Mouse (Mus musculus) olfactory bulb, adult 2 months (tissue): ENCODE data around the gene Zc3h13. TPM values are rescaled to one million over a fixed set of nuclear protein-coding genes. Genes with fewer than 3 reads are reported as not detected.

ENCODE experiments used
- H3K27ac ChIP-seq: fragments of 200-500 bp; 2 replicates; pipeline ENCODE4 v1.5.1; 2012; ENCODE audit warnings: low read depth, low read length; ENCODE audit not compliant: insufficient read depth
- H3K4me1 ChIP-seq: fragments of 200-500 bp; 2 replicates; pipeline ENCODE4 v1.6.1; 2012; ENCODE audit warnings: low read length; ENCODE audit not compliant: control insufficient read depth, insufficient read depth
- H3K4me3 ChIP-seq: fragments of 200-500 bp; 2 replicates; pipeline ENCODE4 v1.5.1; 2012; ENCODE audit warnings: mild to moderate bottlenecking, low read depth, low read length, moderate library complexity; ENCODE audit not compliant: insufficient read depth
- CTCF ChIP-seq: fragments of 200-500 bp; IDR thresholded peaks from 2 replicates; pipeline ENCODE4 v1.5.1; 2012; ENCODE audit warnings: low read depth, mild to moderate bottlenecking, low read length, moderate library complexity; ENCODE audit not compliant: insufficient read depth
- POLR2A ChIP-seq: fragments of 200-500 bp; IDR thresholded peaks from 2 replicates; pipeline ENCODE4 v1.6.1; 2012; ENCODE audit warnings: mild to moderate bottlenecking, low read depth, low read length, moderate library complexity; ENCODE audit not compliant: insufficient read depth
- WGBS: fragments of 180-500 bp; shearing (Covaris S2); methylation state at CpG from one replicate; pipeline ENCODE4 v1.1.7; 2018; 5-methylcytosine and 5-hydroxymethylcytosine counted together
- polyA plus RNA-seq: library from polyadenylated mRNA; stranded (reverse); fragments of >200 nt; gene quantifications from 2 replicates; pipeline ENCODE4 v1.2.4, GENCODE M21; 2012; ENCODE audit warnings: low replicate concordance; ENCODE audit not compliant: missing spikeins, insufficient read depth, insufficient read length

Gene Zc3h13
- 82.1 and 1,060 TPM in 2 replicates for polyA plus RNA-seq

DNA sequence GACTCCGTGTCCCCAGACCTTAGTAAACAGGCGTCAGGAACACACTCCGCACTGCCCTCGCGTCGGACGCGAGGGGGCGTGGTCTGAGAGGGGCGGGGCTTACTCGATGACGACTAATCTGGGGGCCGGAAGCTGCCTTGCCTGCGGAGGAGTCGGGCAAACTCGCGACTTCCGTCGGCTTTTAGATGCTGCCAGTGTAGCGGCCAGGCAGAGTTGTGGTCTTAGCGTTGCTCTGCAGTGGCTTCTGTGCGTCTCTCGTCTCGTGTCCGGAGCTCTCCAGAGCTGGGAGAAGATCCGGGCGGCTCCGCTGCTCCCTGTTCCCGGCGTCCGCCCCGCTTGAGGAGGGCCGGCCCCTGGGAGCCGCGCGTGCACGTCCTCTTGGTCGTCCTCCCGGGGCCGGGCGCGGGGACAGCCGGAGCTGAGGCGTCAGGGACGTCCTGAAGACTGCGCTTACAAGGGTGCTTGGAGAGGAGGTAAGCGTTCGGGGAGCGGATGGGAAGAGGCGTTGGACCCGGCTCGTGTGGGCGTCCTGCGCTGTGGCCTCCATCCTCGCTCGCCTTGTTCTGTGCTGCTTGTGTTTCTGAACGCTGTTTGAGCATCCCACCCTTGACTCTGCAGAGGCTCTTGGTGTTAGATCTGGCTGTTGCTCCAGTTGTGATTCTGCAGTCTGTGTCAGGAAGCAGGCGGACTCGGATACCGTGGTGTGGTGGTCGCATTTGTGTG is at the start of gene Zc3h13:
Gene Zc3h13 (plus strand): TSS at position 181 of the 723 bp plus-strand sequence.
- peak within 1 kb of the TSS; percentile 52 for H3K27ac ChIP-seq
- H3K4me3 ChIP-seq: peak within 1 kb of the TSS; percentile 92
- peaks cover 4% of the 10 kb centered on the region for H3K4me1 ChIP-seq
- 0 out of 2 replicates have a peak, but pooled peaks have one; percentile 2 for TF ChIP-seq CTCF
- peak; percentile 94 for TF ChIP-seq POLR2A
- WGBS: under 1% methylated on average over 61 of the region's 61 CpGs

GRCm38 (mm10) chr14:75235552-75235951 is 48.6 kb upstream of the Zc3h13 start:
- TF ChIP-seq CTCF (no peak), POLR2A (no peak)
- Histone ChIP-seq H3K27ac (no peak overlapping the region), H3K4me1 (no peaks in the 10 kb centered on the region), H3K4me3 (no peak overlapping the region)
- 32% methylated on average over 8 of the region's 8 CpGs for WGBS

- no peak for TF ChIP-seq POLR2A
- TF ChIP-seq CTCF: no peak
- H3K27ac ChIP-seq: no peak overlapping the region
- 27% methylated on average over 9 of the region's 9 CpGs for WGBS
- no peak overlapping the region for H3K4me3 ChIP-seq
- H3K4me1 ChIP-seq: no peaks in the 10 kb centered on the region
Measured at GRCm38 (mm10) chr14:75235955-75236635, 48.1 kb upstream of the Zc3h13 start.

- H3K27ac ChIP-seq: no peak overlapping the region
- TF ChIP-seq POLR2A: no peak
- TF ChIP-seq CTCF: no peak
- 66% methylated on average over 4 of the region's 4 CpGs for WGBS
- H3K4me3 ChIP-seq: no peak overlapping the region
- H3K4me1 ChIP-seq: no peaks in the 10 kb centered on the region
Measured at GRCm38 (mm10) chr14:75236636-75237003, 47.6 kb upstream of the Zc3h13 start.

GRCm38 (mm10) chr14:75237096-75237495 is 47.1 kb upstream of the Zc3h13 start:
- TF ChIP-seq POLR2A (no peak), CTCF (no peak)
- Histone ChIP-seq H3K4me1 (no peaks in the 10 kb centered on the region), H3K27ac (no peak overlapping the region), H3K4me3 (no peak overlapping the region)
- WGBS: 70% methylated on average over 8 of the region's 8 CpGs

DNA sequence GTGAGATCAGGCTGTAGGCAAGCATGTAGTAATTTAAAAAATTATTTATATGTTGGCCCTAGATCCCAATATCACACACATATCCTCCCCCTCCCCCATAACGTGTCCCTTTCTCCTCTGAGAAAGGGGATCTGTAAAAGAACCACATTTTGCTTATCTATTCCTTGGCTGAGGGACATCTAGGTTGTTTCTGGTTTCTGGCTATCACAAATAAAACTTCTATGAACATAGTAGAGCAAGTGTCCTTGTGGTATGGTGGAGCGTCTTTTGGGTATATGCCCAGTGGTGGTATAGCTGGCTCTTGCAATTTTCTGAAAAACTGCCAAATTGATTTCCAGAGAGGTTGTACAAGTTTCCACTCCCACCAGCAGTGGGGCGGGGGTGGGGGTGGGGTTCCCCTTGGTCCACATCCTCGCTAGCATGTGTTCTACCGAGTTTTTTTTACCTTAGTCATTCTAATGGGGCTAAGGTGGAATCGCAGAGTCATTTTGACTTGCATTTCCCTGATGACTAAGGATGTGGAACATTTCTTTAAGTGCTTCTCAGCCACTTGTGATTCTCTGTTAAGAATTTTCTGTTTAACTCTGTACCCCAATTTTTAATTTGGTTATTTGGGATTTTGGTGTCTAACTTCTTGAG is 46.0 kb upstream of the Zc3h13 start:
- 89% methylated on average over 6 of the region's 6 CpGs for WGBS
- TF ChIP-seq POLR2A: no peak
- no peak for TF ChIP-seq CTCF
- Histone ChIP-seq H3K27ac (no peak overlapping the region), H3K4me1 (no peaks in the 10 kb centered on the region), H3K4me3 (no peak overlapping the region)

DNA sequence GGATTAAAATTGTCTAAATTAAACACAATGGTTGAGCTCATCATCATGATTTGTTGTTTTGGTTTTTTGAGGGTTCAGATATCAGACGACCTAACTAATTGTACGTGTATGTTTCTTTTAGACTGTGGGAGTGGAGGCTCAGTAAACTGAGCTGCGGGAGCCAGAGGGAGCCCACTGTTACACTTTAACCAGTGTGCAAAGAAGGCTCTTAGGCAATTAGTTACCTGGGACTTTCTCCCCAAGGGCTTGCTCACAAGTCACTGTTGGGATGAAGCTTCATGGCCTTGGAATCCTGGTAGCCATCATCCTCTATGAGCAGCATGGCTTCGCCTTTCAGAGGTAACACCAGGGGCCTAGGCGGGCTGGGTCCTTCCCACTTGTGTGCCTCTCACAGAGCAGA is 42.1 kb upstream of the Zc3h13 start, which contains the start of gene Cpb2:
Gene Cpb2 (plus strand): TSS at position 201 of the 400 bp plus-strand sequence.
- H3K4me1 ChIP-seq: no peaks in the 10 kb centered on the region
- H3K4me3 ChIP-seq: no peak within 1 kb of the TSS
- TF ChIP-seq POLR2A (no peak), CTCF (no peak)
- no peak within 1 kb of the TSS for H3K27ac ChIP-seq
- 93% methylated on average over 5 of the region's 5 CpGs for WGBS

- WGBS: 53% methylated on average over 11 of the region's 11 CpGs
- H3K27ac ChIP-seq: no peak overlapping the region
- H3K4me1 ChIP-seq: no peaks in the 10 kb centered on the region
- no peak overlapping the region for H3K4me3 ChIP-seq
- TF ChIP-seq POLR2A (no peak), CTCF (no peak)
Measured at GRCm38 (mm10) chr14:75246024-75247000, 37.9 kb upstream of the Zc3h13 start.
